Mouse (Mus musculus): Measurements from ENCODE around the gene 4931429L15Rik. TPM values are rescaled to one million over a fixed set of nuclear protein-coding genes. Genes with fewer than 3 reads are reported as not detected.
"Not testable (repeated sequence)": the region's sequence is repeated elsewhere in the genome, so short reads cannot be mapped to it uniquely, and the experiment has no call there.

The 4931429L15Rik gene
- not detected in 2 replicates for polyA plus RNA-seq (2015; fragmentation: Nextera tagmentation; extraction: Ambion mirVana)

DNA sequence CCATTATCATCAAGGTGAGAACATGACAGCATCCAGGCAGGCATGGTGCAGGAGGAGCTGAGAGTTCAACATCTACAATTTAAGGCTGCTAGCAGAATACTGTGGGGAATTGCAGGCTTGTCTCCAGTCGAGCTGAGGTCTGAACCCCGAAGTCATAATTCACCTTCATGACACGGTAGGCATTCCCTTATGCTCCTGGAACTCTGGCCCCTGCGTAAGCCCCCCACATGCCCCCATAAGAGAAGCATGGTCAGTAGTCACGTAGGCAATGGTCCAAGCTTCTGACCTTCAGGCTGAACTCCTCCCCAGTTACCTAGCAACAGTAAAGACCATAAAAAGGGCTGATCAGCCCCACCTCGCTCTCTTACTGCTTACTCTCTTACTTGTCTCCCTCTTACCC, at the start of gene 4931429L15Rik:
Gene 4931429L15Rik (minus strand): TSS at position 101 of the 400 bp plus-strand sequence.
- not testable (repeated sequence) for H3K9me3 ChIP-seq (replicated peaks; ENCODE audit: low read length); H3K4me2 ChIP-seq (ENCODE audit: low read length); H3K36me3 ChIP-seq (ENCODE audit: insufficient read depth, low read length); H3K27me3 ChIP-seq (ENCODE audit: insufficient read depth, low read length); H3K4me1 ChIP-seq (replicated peaks; ENCODE audit: insufficient read depth, low read length); DNase-seq (ENCODE audit: low spot score); H3K4me3 ChIP-seq (replicated peaks; ENCODE audit: low read depth, low read length); H3K27ac ChIP-seq; H3K9ac ChIP-seq (ENCODE audit: low read depth, low read length); ATAC-seq (replicated peaks; ENCODE audit: low FRiP score, low read depth)
- WGBS: 74% methylated on average over 6 of the region's 6 CpGs

DNA sequence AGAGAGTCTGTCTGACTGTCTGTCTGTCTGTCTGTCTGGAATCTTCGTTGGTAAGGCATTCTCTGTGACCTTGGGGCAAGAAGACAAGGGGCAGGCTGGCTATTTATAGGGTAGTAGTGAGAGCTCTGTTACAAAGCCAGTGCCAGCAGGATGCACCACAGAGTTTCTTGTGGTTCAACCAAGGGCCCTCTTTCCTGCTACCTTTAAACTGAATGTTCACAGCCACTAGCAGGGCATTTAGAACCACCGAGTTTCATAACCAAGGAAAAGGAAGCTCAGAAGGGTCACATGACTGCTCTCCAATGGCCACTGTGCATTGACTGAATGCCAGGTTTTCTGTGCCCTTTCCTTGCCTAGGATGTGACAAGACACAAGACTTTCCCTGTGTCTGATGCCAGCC, 42.7 kb upstream of the 4931429L15Rik start:
- ATAC-seq (replicated peaks; ENCODE audit: low FRiP score, low read depth) (no peak), DNase-seq (ENCODE audit: low spot score) (no peak)
- Histone ChIP-seq H3K4me2 (ENCODE audit: low read length) (no peak overlapping the region), H3K4me1 (replicated peaks; ENCODE audit: insufficient read depth, low read length) (no peaks in the 10 kb centered on the region), H3K9ac (ENCODE audit: low read depth, low read length) (no peak overlapping the region), H3K36me3 (ENCODE audit: insufficient read depth, low read length) (no peaks in the 10 kb centered on the region), H3K4me3 (replicated peaks; ENCODE audit: low read depth, low read length) (no peak overlapping the region), H3K27me3 (ENCODE audit: insufficient read depth, low read length) (no peaks in the 10 kb centered on the region), H3K27ac (no peak overlapping the region), H3K9me3 (replicated peaks; ENCODE audit: low read length) (no peaks in the 10 kb centered on the region)
- no peak for TF ChIP-seq CTCF (IDR thresholded peaks at IDR 0.05; ENCODE audit: low read depth)
- 38% methylated on average over 2 of the region's 2 CpGs for WGBS

DNA sequence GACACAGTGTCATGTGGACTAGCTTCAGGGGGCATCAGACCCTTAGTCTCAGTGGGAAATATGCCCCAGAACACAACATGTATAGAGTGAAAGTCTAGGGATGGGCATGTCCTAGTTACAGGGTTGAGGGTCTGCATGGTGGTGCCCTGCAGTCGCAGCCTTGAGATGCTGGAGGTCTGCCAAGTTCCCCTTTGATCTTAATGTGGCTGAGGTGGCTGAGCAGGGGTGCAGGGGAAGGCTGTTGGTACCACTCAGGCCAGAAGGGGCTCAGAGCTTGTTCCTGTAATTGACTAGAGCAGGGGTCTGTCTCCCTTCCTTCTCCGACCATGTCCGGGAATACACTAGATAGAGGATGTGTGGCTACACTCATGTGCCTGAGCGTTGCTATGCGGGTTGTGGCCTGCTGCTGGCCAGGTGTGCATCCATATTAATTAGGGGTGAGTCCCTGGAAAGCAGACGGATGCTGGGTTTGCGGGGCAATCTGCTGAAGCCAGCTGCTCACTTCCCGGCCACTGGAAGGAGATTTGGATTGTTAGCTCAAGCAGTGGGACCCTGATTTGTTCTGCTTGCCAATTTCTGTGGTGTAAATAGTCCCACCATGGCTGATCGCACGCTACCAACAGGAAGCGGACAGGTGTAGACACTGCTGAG, 41.8 kb upstream of the 4931429L15Rik start:
- Histone ChIP-seq H3K27me3 (ENCODE audit: insufficient read depth, low read length) (no peaks in the 10 kb centered on the region), H3K4me3 (replicated peaks; ENCODE audit: low read depth, low read length) (no peak overlapping the region), H3K9ac (ENCODE audit: low read depth, low read length) (no peak overlapping the region), H3K9me3 (replicated peaks; ENCODE audit: low read length) (no peaks in the 10 kb centered on the region), H3K36me3 (ENCODE audit: insufficient read depth, low read length) (no peaks in the 10 kb centered on the region), H3K27ac (no peak overlapping the region), H3K4me1 (replicated peaks; ENCODE audit: insufficient read depth, low read length) (no peaks in the 10 kb centered on the region), H3K4me2 (ENCODE audit: low read length) (no peak overlapping the region)
- no peak for TF ChIP-seq CTCF (IDR thresholded peaks at IDR 0.05; ENCODE audit: low read depth)
- no peak for DNase-seq (ENCODE audit: low spot score)
- 66% methylated on average over 11 of the region's 11 CpGs for WGBS
- no peak for ATAC-seq (replicated peaks; ENCODE audit: low FRiP score, low read depth)

DNA sequence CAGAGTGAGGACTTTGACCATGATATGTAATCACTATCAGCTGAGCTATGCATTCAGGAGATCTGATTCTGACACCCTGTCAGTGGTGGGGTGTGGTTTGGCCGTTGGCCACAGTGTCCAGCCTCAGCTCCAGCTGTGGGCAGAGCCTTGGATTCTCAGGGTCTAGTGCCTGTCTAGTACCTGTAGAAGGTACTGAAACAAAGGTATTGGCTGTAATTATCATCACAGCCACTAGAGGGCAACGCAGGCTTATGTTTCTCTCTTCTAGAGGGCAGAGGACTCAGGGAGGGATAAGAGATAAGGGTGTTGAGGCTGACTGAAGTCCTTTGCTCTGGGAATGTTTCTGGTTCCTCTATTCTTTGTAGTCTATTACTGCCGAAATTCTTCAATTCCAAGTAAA, 34.2 kb upstream of the 4931429L15Rik start:
- Histone ChIP-seq H3K4me3 (replicated peaks; ENCODE audit: low read depth, low read length) (no peak overlapping the region), H3K27ac (no peak overlapping the region), H3K27me3 (ENCODE audit: insufficient read depth, low read length) (no peaks in the 10 kb centered on the region), H3K9me3 (replicated peaks; ENCODE audit: low read length) (no peaks in the 10 kb centered on the region), H3K9ac (ENCODE audit: low read depth, low read length) (no peak overlapping the region), H3K4me2 (ENCODE audit: low read length) (no peak overlapping the region), H3K36me3 (ENCODE audit: insufficient read depth, low read length) (no peaks in the 10 kb centered on the region), H3K4me1 (replicated peaks; ENCODE audit: insufficient read depth, low read length) (no peaks in the 10 kb centered on the region)
- peak; percentile 85 for TF ChIP-seq CTCF (IDR thresholded peaks at IDR 0.05; ENCODE audit: low read depth)
- ATAC-seq (replicated peaks; ENCODE audit: low FRiP score, low read depth) (no peak), DNase-seq (ENCODE audit: low spot score) (peak; percentile 82)
- WGBS: 7% methylated on average over 3 of the region's 3 CpGs

DNA sequence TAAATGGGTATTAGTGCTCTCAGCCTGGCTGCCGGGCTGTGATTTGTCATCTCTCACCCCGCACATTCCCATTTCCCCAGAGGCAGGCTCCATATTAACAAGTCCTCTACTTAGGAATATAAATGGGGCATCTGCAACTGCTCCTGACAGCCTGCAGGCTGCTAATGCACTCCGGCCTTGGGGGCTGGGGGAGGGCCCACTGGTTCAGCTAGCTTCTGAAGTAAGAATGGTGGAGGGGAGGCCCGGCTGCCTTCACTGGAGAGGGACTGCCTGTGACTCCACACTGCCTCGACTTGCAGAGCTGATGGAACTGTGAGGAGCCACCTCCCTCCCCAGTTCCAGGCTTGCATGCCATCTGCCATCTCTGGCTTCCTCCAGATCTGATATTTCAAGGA, 33.5 kb upstream of the 4931429L15Rik start:
- Histone ChIP-seq H3K4me2 (ENCODE audit: low read length) (no peak overlapping the region), H3K27ac (no peak overlapping the region), H3K4me3 (replicated peaks; ENCODE audit: low read depth, low read length) (no peak overlapping the region), H3K9me3 (replicated peaks; ENCODE audit: low read length) (no peaks in the 10 kb centered on the region), H3K9ac (ENCODE audit: low read depth, low read length) (no peak overlapping the region), H3K36me3 (ENCODE audit: insufficient read depth, low read length) (no peaks in the 10 kb centered on the region), H3K4me1 (replicated peaks; ENCODE audit: insufficient read depth, low read length) (no peaks in the 10 kb centered on the region), H3K27me3 (ENCODE audit: insufficient read depth, low read length) (no peaks in the 10 kb centered on the region)
- no peak for DNase-seq (ENCODE audit: low spot score)
- no peak for ATAC-seq (replicated peaks; ENCODE audit: low FRiP score, low read depth)
- 34% methylated on average over 5 of the region's 5 CpGs for WGBS
- no peak for TF ChIP-seq CTCF (IDR thresholded peaks at IDR 0.05; ENCODE audit: low read depth)

DNA sequence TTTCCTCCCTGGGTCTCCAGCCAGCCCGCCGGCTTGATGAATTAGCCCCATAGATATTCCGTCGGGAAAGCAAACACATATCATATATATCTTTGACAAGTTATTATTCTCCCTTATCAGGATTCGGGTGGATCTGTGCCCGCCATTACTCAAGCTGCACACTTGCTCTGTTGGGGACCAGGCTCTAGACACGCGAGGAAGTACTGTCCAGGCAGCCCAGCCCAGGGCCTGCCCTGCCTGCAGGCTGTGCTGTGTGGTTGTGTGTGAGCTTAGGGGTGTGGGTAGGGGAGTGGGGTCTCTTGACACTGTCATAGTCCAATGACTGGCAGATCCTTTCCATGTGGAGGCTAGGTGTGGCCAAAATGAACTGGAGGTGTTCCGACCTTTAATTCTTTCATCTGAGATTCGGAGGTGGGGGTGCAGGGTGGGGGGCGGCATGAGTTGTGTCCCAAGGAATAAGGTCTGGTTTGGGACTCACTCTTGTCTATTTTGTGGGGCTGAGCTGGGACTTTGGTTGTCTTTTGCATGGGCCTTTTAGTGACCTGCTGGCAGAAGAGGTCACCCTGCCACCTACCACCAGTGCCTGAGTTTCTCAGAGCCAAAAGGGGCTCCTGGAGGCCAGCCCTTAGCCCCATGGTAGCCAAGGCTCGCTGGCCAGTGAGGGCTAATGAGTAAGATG, 33.0 kb upstream of the 4931429L15Rik start:
- TF ChIP-seq CTCF (IDR thresholded peaks at IDR 0.05; ENCODE audit: low read depth): no peak
- H3K4me2 ChIP-seq (ENCODE audit: low read length): no peak overlapping the region
- no peak for ATAC-seq (replicated peaks; ENCODE audit: low FRiP score, low read depth)
- H3K9ac ChIP-seq (ENCODE audit: low read depth, low read length): no peak overlapping the region
- H3K27ac ChIP-seq: no peak overlapping the region
- no peaks in the 10 kb centered on the region for H3K36me3 ChIP-seq (ENCODE audit: insufficient read depth, low read length)
- 49% methylated on average over 12 of the region's 12 CpGs for WGBS
- no peaks in the 10 kb centered on the region for H3K9me3 ChIP-seq (replicated peaks; ENCODE audit: low read length)
- H3K4me3 ChIP-seq (replicated peaks; ENCODE audit: low read depth, low read length): no peak overlapping the region
- no peaks in the 10 kb centered on the region for H3K27me3 ChIP-seq (ENCODE audit: insufficient read depth, low read length)
- DNase-seq (ENCODE audit: low spot score): no peak
- no peaks in the 10 kb centered on the region for H3K4me1 ChIP-seq (replicated peaks; ENCODE audit: insufficient read depth, low read length)
